Mouse (Mus musculus): ENCODE results near the gene Gm10203. TPM values are rescaled to one million over a fixed set of nuclear protein-coding genes. Genes with fewer than 3 reads are reported as not detected.

Gene Gm10203
- polyA plus RNA-seq, 1 experiment from 2014 or later: not detected

DNA sequence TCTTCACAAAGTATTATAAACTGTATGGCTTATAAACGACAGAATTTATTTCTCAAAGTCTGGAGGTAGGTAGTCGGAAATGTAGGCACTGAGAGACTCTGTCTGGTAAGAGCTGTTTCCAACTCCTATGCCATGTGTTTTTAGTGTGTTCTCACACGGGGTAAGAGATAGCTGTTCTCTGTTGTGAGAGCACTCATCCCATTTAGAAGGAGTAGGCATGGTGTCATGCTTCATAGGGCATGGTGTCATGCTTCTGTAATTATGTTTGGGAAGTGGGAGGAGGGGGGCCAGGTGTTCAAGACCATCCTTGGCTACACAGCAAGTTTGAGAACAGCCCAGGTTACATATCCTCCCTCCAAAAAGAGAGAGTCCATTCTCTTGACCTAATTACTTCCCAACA, 22.4 kb upstream of the Gm10203 start:
- WGBS: 60% methylated on average over 3 of the region's 3 CpGs
- no peaks in the 10 kb centered on the region for H3K27me3 ChIP-seq (replicated peaks)

GRCm38 (mm10) chr6:149108909-149109308, 21.1 kb upstream of the Gm10203 start:
- Histone ChIP-seq H3K4me1 (no peaks in the 10 kb centered on the region), H3K4me2 (no peak overlapping the region), H3K9me3 (no peaks in the 10 kb centered on the region), H3K4me3 (replicated peaks) (no peak overlapping the region), H3K36me3 (no peaks in the 10 kb centered on the region), H3K27ac (no peak overlapping the region), H3K27me3 (replicated peaks) (no peaks in the 10 kb centered on the region), H3K9ac (no peak overlapping the region)
- ATAC-seq (ENCODE audit: insufficient read depth, low FRiP score, low read depth): no peak
- WGBS: 81% methylated on average over 2 of the region's 2 CpGs

More for the DNA sequence above, 22.4 kb upstream of the Gm10203 start:
- no peak for ATAC-seq (ENCODE audit: insufficient read depth, low FRiP score, low read depth)
- no peak overlapping the region for H3K4me2 ChIP-seq
- no peak overlapping the region for H3K27ac ChIP-seq
- no peak overlapping the region for H3K9ac ChIP-seq
- no peaks in the 10 kb centered on the region for H3K4me1 ChIP-seq
- H3K36me3 ChIP-seq: no peaks in the 10 kb centered on the region
- no peak overlapping the region for H3K4me3 ChIP-seq (replicated peaks)
- no peaks in the 10 kb centered on the region for H3K9me3 ChIP-seq

DNA sequence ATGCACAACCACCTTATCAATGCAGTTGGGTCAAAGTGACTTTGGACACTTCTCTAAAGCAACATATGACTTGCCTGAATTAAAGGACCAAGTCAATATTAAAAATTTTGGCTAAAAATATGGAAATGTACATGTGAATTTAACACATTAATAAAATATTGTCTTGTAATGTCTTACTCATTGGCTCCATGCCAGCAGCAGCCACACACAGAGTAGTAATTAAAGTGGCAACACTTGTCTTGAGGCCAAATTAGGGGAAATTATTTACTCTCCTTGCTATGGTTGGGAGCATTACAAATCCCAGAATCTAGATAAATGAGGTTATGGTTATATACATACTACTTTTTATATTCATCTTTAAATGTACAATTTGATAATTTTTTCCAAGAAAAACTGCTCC, 13.0 kb upstream of the Gm10203 start:
- Histone ChIP-seq H3K4me1 (0 out of 2 replicates have a peak, but pooled peaks cover 2% of the 10 kb centered on the region), H3K27me3 (replicated peaks) (no peaks in the 10 kb centered on the region), H3K36me3 (no peaks in the 10 kb centered on the region), H3K9me3 (no peaks in the 10 kb centered on the region), H3K9ac (no peak overlapping the region), H3K27ac (no peak overlapping the region), H3K4me2 (no peak overlapping the region), H3K4me3 (replicated peaks) (no peak overlapping the region)
- ATAC-seq (ENCODE audit: insufficient read depth, low FRiP score, low read depth): no peak

GRCm38 (mm10) chr6:149118935-149119334, 11.0 kb upstream of the Gm10203 start:
- H3K36me3 ChIP-seq: no peaks in the 10 kb centered on the region
- H3K4me3 ChIP-seq (replicated peaks): no peak overlapping the region
- H3K9me3 ChIP-seq: no peaks in the 10 kb centered on the region
- H3K4me2 ChIP-seq: no peak overlapping the region
- H3K27ac ChIP-seq: peak overlapping the region; percentile 13; the same call in 1 of the 2 replicates
- no peak overlapping the region for H3K9ac ChIP-seq
- H3K4me1 ChIP-seq: 0 out of 2 replicates have a peak, but pooled peaks cover 2% of the 10 kb centered on the region
- peak; percentile 76; the same call in 1 of the 2 replicates for ATAC-seq (ENCODE audit: insufficient read depth, low FRiP score, low read depth)
- WGBS: 51% methylated on average over 2 of the region's 2 CpGs
- H3K27me3 ChIP-seq (replicated peaks): no peaks in the 10 kb centered on the region

DNA sequence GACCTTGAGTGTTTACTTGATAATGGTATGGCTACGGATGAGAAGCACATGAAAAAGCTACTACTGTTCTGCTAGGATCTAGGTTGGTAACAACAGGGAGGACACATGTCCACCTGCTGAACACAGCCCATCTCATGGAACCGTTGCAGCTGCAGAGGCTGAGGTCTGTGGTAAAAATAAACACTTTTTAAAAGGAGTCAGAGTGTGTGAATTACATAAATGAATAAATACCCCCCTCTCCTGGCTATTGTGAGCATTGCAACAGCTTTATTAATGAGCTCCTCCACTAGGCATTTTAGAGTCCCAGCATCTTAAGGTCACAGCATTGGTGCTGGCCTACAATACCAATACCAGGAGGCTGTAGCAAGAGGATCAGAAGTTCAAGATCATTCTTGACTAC, 10.1 kb upstream of the Gm10203 start:
- 0 out of 2 replicates have a peak, but pooled peaks cover 2% of the 10 kb centered on the region for H3K4me1 ChIP-seq
- H3K9ac ChIP-seq: no peak overlapping the region
- H3K9me3 ChIP-seq: no peaks in the 10 kb centered on the region
- no peaks in the 10 kb centered on the region for H3K27me3 ChIP-seq (replicated peaks)
- no peak for ATAC-seq (ENCODE audit: insufficient read depth, low FRiP score, low read depth)
- no peak overlapping the region for H3K27ac ChIP-seq
- H3K36me3 ChIP-seq: no peaks in the 10 kb centered on the region
- WGBS: 14% methylated on average over 2 of the region's 2 CpGs
- no peak overlapping the region for H3K4me2 ChIP-seq
- H3K4me3 ChIP-seq (replicated peaks): no peak overlapping the region

DNA sequence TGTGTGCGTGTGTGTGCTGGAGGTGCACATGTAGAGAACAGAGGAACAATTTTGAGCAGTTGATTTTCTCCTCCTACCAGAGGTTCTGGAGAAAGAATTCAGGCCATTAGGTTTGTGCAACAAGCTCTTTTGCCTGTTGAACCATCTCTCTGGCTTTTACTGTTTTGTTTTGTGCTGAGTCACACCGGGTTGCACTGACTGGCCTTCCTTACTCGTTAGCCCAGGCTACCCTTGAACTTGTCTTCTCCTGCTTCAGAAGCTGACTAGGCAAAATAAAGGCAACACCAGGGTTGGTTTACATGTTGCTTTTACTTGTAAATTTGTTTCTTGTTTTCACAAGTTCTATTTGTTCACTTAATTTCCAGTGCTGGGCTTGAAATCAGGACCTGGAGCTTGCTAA, 6.9 kb upstream of the Gm10203 start:
- no peak overlapping the region for H3K9ac ChIP-seq
- no peak overlapping the region for H3K4me3 ChIP-seq (replicated peaks)
- no peak overlapping the region for H3K27ac ChIP-seq
- H3K4me2 ChIP-seq: no peak overlapping the region
- H3K9me3 ChIP-seq: no peaks in the 10 kb centered on the region
- no peaks in the 10 kb centered on the region for H3K27me3 ChIP-seq (replicated peaks)
- H3K36me3 ChIP-seq: no peaks in the 10 kb centered on the region
- H3K4me1 ChIP-seq: 0 out of 2 replicates have a peak, but pooled peaks cover 2% of the 10 kb centered on the region
- 86% methylated on average over 3 of the region's 3 CpGs for WGBS
- ATAC-seq (ENCODE audit: insufficient read depth, low FRiP score, low read depth): no peak

DNA sequence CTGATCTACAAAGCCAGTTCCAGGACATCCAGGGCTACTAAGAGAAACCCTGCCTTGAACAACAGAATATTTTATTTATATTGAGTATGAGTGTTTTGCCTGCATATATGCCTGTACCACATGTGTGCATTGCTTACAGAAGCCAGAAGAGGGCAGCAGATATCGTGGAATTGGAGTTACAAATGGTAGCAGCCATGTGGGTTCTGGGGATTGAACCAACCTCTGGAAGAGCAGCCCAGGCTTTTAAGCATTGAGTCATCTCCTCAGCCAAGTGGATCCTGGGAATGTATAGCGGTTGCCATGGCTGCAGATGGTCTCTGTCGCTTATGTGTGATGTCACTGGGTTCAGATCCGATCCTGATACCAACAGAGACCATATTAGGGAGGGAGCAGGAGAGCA, 3.3 kb upstream of the Gm10203 start:
- Histone ChIP-seq H3K4me2 (no peak overlapping the region), H3K9ac (no peak overlapping the region), H3K4me3 (replicated peaks) (no peak overlapping the region), H3K4me1 (no peaks in the 10 kb centered on the region), H3K27me3 (replicated peaks) (no peaks in the 10 kb centered on the region), H3K36me3 (no peaks in the 10 kb centered on the region), H3K9me3 (no peaks in the 10 kb centered on the region), H3K27ac (no peak overlapping the region)
- ATAC-seq (ENCODE audit: insufficient read depth, low FRiP score, low read depth): no peak
- WGBS: 69% methylated on average over 4 of the region's 4 CpGs

DNA sequence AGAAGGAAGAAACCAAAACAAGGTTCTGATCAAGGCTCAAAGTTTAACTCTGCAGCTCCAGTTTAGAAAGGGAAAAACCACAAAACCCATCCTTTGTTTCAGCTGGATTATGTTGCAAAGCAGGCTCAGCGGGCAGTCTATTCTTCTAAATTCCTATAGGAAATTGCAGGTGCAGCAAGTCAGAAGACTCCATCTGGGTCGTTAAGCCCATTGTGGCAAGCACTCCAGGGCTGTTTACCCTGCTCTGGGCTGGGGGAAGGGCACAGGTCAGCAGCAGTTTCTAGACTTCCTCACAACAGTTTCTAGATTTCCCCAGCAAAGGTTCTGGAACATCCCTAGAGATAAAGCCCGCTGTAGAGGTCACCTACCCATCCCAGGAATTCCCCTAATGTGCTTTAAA, 1.1 kb downstream of the Gm10203 start:
- H3K27ac ChIP-seq: no peak overlapping the region
- no peak overlapping the region for H3K9ac ChIP-seq
- no peak overlapping the region for H3K4me3 ChIP-seq (replicated peaks)
- no peaks in the 10 kb centered on the region for H3K27me3 ChIP-seq (replicated peaks)
- ATAC-seq (ENCODE audit: insufficient read depth, low FRiP score, low read depth): no peak
- no peaks in the 10 kb centered on the region for H3K4me1 ChIP-seq
- H3K36me3 ChIP-seq: no peaks in the 10 kb centered on the region
- H3K9me3 ChIP-seq: no peaks in the 10 kb centered on the region
- H3K4me2 ChIP-seq: no peak overlapping the region
- WGBS: 30% methylated on average over 3 of the region's 3 CpGs

DNA sequence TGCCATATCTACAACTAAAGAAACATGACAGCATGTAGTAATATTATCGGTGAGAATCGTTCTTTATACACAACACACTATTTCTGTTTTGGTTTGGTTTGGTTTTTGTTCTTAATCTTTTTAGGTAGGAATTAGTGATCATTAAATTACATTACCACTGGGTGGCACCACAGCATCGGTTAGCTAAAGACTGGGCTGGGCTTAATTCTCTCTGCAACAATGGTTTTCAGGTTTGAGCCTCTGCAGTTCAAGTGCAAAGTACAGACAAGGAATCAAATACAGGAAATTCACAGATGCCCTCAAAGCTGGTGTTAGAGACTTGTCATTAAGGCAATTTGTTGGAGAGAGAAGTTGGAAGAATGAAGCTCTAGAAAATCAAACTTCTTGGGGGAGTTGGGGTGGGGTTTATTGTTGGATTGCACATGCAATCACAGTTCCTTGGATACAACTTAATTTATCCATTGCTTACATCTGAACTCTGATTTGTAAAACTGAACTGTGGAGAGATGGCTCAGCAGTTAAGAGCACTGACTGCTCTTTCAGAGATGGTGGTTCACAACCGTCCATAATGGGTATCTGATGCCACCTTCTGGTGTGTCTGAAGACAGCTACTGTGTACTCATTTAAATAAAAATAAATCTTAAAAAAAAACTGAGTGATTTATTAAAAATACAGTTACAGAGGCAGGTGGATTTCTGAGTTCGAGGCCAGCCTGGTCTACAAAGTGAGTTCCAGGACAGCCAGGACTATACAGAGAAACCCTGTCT, 2.5 kb downstream of the Gm10203 start:
- no peak overlapping the region for H3K9ac ChIP-seq
- no peaks in the 10 kb centered on the region for H3K27me3 ChIP-seq (replicated peaks)
- H3K4me3 ChIP-seq (replicated peaks): no peak overlapping the region
- H3K36me3 ChIP-seq: no peaks in the 10 kb centered on the region
- no peak overlapping the region for H3K4me2 ChIP-seq
- H3K27ac ChIP-seq: no peak overlapping the region
- no peaks in the 10 kb centered on the region for H3K9me3 ChIP-seq
- WGBS: 28% methylated on average over 5 of the region's 5 CpGs
- no peaks in the 10 kb centered on the region for H3K4me1 ChIP-seq
- ATAC-seq (ENCODE audit: insufficient read depth, low FRiP score, low read depth): no peak; the same call in 1 of the 2 replicates

DNA sequence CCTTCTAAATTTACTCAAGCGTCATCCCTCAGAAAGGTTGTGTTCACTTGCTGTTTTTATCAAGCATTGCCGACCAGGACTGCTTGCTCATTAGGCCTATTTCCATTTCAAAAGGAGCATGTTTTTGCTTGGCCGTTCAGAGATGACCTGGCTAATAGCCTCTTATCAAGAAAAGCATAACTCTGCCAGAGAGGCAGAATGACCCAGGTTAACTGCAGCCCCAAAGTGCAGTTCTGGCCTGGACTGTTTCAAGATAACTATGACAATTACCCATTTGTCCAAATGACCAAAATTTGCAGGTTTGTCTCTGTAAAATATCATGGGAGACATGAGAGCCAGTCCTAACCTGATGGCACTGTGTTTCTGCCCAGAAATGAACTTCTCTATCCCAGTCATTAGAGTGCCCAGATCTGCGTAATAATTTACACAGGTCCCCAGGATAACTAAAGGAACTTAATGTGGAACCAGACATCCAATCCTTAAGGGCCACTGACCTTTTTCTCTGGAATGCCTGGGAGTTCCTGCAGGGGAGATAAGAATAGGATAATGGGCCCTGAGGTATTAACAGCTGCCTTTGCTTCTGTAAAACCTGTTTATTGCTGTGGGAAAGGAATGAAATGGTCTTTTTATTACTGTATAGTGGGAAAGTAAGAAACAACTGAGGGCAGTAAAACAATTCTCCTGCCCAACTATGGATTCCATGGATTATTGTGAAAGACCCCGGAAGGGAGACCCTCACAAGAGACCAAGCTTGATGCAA, 4.6 kb downstream of the Gm10203 start:
- H3K9me3 ChIP-seq: no peaks in the 10 kb centered on the region
- no peak overlapping the region for H3K4me2 ChIP-seq
- H3K4me3 ChIP-seq (replicated peaks): no peak overlapping the region
- 25% methylated on average over 5 of the region's 5 CpGs for WGBS
- H3K27ac ChIP-seq: no peak overlapping the region
- ATAC-seq (ENCODE audit: insufficient read depth, low FRiP score, low read depth): no peak; the same call in 1 of the 2 replicates
- no peaks in the 10 kb centered on the region for H3K4me1 ChIP-seq
- no peak overlapping the region for H3K9ac ChIP-seq
- no peaks in the 10 kb centered on the region for H3K27me3 ChIP-seq (replicated peaks)
- H3K36me3 ChIP-seq: no peaks in the 10 kb centered on the region

GRCm38 (mm10) chr6:149135631-149136030, 5.7 kb downstream of the Gm10203 start:
- no peak for ATAC-seq (ENCODE audit: insufficient read depth, low FRiP score, low read depth)
- WGBS: 64% methylated on average over 6 of the region's 6 CpGs
- Histone ChIP-seq H3K36me3 (no peaks in the 10 kb centered on the region), H3K27me3 (replicated peaks) (no peaks in the 10 kb centered on the region), H3K4me1 (no peaks in the 10 kb centered on the region), H3K4me3 (replicated peaks) (no peak overlapping the region), H3K4me2 (no peak overlapping the region), H3K9ac (no peak overlapping the region), H3K27ac (no peak overlapping the region), H3K9me3 (no peaks in the 10 kb centered on the region)

GRCm38 (mm10) chr6:149137936-149138335, 8.0 kb downstream of the Gm10203 start:
- Histone ChIP-seq H3K4me1 (no peaks in the 10 kb centered on the region), H3K27ac (no peak overlapping the region), H3K36me3 (no peaks in the 10 kb centered on the region), H3K9me3 (no peaks in the 10 kb centered on the region), H3K9ac (no peak overlapping the region), H3K4me3 (replicated peaks) (no peak overlapping the region), H3K27me3 (replicated peaks) (no peaks in the 10 kb centered on the region), H3K4me2 (no peak overlapping the region)
- 58% methylated on average over 2 of the region's 2 CpGs for WGBS
- ATAC-seq (ENCODE audit: insufficient read depth, low FRiP score, low read depth): no peak
